Mouse (Mus musculus) myocyte (in vitro differentiated cells): ENCODE measurements at regions not wholly inside any gene's neighbourhood (a gene's known extent, or its start where the extent isn't known, plus 50 kb on each side); places are given as distances from the start of the nearest gene placed in this dataset.

ENCODE experiments used
- CEBPB ChIP-seq: IDR thresholded peaks from 2 replicates; pipeline ENCODE4 v1.6.1; 2011; ENCODE audit warnings: mild to moderate bottlenecking, moderate library complexity; ENCODE audit not compliant: poor library complexity, insufficient read depth, severe bottlenecking
- E2F4 ChIP-seq: IDR thresholded peaks from one replicate; pipeline ENCODE4 v1.6.1; 2011; ENCODE audit warnings: mild to moderate bottlenecking, control low read depth, moderate library complexity; ENCODE audit not compliant: insufficient read depth
- MAX ChIP-seq: IDR thresholded peaks from one replicate; pipeline ENCODE4 v1.6.1; 2011; ENCODE audit warnings: low read depth, mild to moderate bottlenecking, control low read depth
- MYOD1 ChIP-seq, 3 experiments: IDR thresholded peaks; one replicate each; pipeline ENCODE4 v1.6.1; 2011; ENCODE audit warnings: control low read depth in 2 of 3, low read depth in 2 of 3, mild to moderate bottlenecking in 2 of 3, moderate library complexity in 1 of 3; ENCODE audit not compliant: insufficient read length in 2 of 3, control insufficient read depth in 1 of 3
- POLR2A ChIP-seq: IDR thresholded peaks from one replicate; pipeline ENCODE4 v1.6.1; 2011; ENCODE audit warnings: low read depth, mild to moderate bottlenecking, control low read depth, moderate library complexity; ENCODE audit not compliant: insufficient read length
- POLR2AphosphoS2 ChIP-seq: IDR thresholded peaks from one replicate; pipeline ENCODE4 v1.6.1; 2011; ENCODE audit warnings: low read depth, control low read depth; ENCODE audit not compliant: insufficient read length
- REST ChIP-seq: IDR thresholded peaks from one replicate; pipeline ENCODE4 v1.6.1; 2011; ENCODE audit warnings: mild to moderate bottlenecking, control low read depth, moderate library complexity; ENCODE audit not compliant: insufficient read depth, insufficient read length
- SRF ChIP-seq: IDR thresholded peaks from one replicate; pipeline ENCODE4 v1.6.1; 2011; ENCODE audit warnings: low read depth; ENCODE audit not compliant: control insufficient read depth, insufficient read length
- TCF12 ChIP-seq: IDR thresholded peaks from one replicate; pipeline ENCODE4 v1.6.1; 2011; ENCODE audit warnings: mild to moderate bottlenecking, control low read depth; ENCODE audit not compliant: poor library complexity, insufficient read depth, severe bottlenecking
- USF1 ChIP-seq: IDR thresholded peaks from one replicate; pipeline ENCODE4 v1.6.1; 2011; ENCODE audit warnings: low read depth, mild to moderate bottlenecking, control low read depth, moderate library complexity

- no peak for TF ChIP-seq POLR2AphosphoS2
- no peak for TF ChIP-seq POLR2A
- no peak for TF ChIP-seq USF1
- TF ChIP-seq E2F4, result no peak
- TF ChIP-seq MAX, result no peak
- no peak for TF ChIP-seq CEBPB
- TF ChIP-seq TCF12, result no peak
- TF ChIP-seq SRF, result no peak
- TF ChIP-seq REST, result no peak
- no peak for TF ChIP-seq MYOD1 (IDR thresholded peaks at IDR 0.05; ENCODE audit: control insufficient read depth in 1 of 3, insufficient read length in 2 of 3, low read depth in 2 of 3)
Measured at GRCm38 (mm10) chr10:49985038-49985437, 196.5 kb upstream of the Grik2 start.
